Mouse (Mus musculus) hindbrain, embryonic 10.5 days (tissue): ENCODE results near the gene Mtch1. TPM values are rescaled to one million over a fixed set of nuclear protein-coding genes. Genes with fewer than 3 reads are reported as not detected.
"Not testable (repeated sequence)": the region's sequence is repeated elsewhere in the genome, so short reads cannot be mapped to it uniquely, and the experiment has no call there.

Experiments
- DNase-seq: peaks from one replicate; pipeline ENCODE4 v3.0.0-alpha.2; 2017; ENCODE audit warnings: low spot score
- H3K27ac ChIP-seq: fragments of 300-500 bp; sonication (generic); 2 replicates; pipeline ENCODE4 v1.5.1; 2016; ENCODE audit warnings: mild to moderate bottlenecking, moderate library complexity
- H3K27me3 ChIP-seq: fragments of 300-500 bp; sonication (generic); 2 replicates; pipeline ENCODE4 v1.6.1; 2016; ENCODE audit warnings: mild to moderate bottlenecking; ENCODE audit not compliant: poor library complexity, insufficient read depth, severe bottlenecking
- H3K36me3 ChIP-seq: fragments of 300-500 bp; sonication (generic); 2 replicates; pipeline ENCODE4 v1.6.1; 2016; ENCODE audit warnings: mild to moderate bottlenecking, moderate library complexity
- H3K4me1 ChIP-seq: fragments of 300-500 bp; sonication (generic); replicated peaks from 2 replicates; pipeline ENCODE4 v1.6.1; 2016; ENCODE audit warnings: mild to moderate bottlenecking
- H3K4me3 ChIP-seq: fragments of 300-500 bp; sonication (generic); 2 replicates; pipeline ENCODE4 v1.5.1; 2016; ENCODE audit warnings: mild to moderate bottlenecking, moderate library complexity
- H3K9me3 ChIP-seq: fragments of 300-500 bp; sonication (generic); 2 replicates; pipeline ENCODE4 v1.6.1; 2016; ENCODE audit warnings: mild to moderate bottlenecking, moderate library complexity
- WGBS: fragments of 180-500 bp; shearing (Covaris S2); methylation state at CpG from one replicate; pipeline ENCODE4 v1.1.7; 2016; 5-methylcytosine and 5-hydroxymethylcytosine counted together
- polyA plus RNA-seq: library from polyadenylated mRNA; unstranded; fragments of >200 nt; fragmentation: Nextera tagmentation; extraction: Ambion mirVana; gene quantifications from 2 replicates; pipeline ENCODE4 v1.2.1, GENCODE M21; 2016

Gene Mtch1
- 338 and 391 TPM in 2 replicates for polyA plus RNA-seq

DNA sequence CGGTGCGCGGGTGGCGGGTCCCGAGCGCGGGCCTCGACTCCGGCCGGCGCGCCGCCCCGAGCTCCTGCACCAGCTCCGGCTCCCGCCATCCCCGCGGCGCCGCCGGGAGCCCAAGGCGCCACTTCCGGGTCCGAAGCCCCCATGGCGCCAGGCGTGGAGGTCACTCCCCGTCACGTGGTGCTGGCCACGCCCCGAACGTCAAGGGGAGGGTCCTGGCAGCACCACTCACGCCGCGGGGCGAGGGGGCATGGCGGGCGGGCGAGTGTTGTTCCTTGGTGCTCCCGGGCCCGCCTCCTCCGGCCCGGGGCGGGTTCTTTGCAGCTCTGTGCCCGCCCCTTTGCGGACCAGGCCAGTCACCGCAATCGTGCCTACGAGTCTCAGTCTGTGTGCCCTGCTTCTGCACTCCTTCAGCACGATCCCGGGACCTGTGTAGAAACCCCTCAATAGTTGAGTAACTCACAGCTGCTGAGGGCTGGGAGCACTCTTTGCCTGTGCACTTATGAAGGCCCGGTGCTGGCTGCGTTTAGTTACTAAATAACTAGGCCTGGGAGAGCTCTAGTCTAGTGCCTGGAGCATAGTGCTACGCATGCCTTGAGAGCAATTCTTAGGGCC lies at the start of gene Mtch1:
Mtch1 (minus strand) TSS at position 290 of the 612 bp plus-strand sequence.
- Histone ChIP-seq H3K27me3 (no peaks in the 10 kb centered on the region), H3K4me3 (peak within 1 kb of the TSS; percentile 99), H3K36me3 (peaks cover 28% of the 10 kb centered on the region), H3K27ac (peak within 1 kb of the TSS; percentile 96), H3K9me3 (no peaks in the 10 kb centered on the region), H3K4me1 (peaks cover 35% of the 10 kb centered on the region)
- DNase-seq = peak; percentile 99
- under 1% methylated on average over 53 of the region's 53 CpGs for WGBS

DNA sequence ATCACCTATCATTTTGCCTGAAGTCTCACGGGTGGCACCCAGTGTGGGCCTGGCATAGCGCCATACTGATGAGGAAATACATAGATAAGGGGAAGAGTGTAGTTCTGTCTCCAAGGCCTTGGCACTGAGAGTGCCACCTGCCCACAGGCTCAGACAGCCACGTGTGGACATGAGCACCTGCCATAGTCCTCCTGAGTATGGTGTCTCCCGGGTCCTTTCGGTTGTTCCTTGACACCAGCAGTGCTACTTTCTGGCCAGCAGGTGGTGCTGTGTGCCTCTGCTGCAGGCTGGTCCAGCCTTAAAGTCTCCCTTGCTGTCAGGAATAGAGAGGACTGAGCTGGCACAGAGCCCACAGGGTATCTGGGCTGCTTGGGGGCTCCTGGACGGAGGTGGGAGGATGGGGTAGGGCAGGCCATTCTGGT lies 49.1 kb upstream of the Mtch1 start:
- H3K9me3 ChIP-seq = no peaks in the 10 kb centered on the region; the same call in 1 of the 2 replicates
- 0 out of 2 replicates have a peak overlapping the region, but pooled peaks have one; percentile 48 for H3K4me3 ChIP-seq
- peaks cover 53% of the 10 kb centered on the region for H3K4me1 ChIP-seq
- 22% methylated on average over 6 of the region's 6 CpGs for WGBS
- H3K27ac ChIP-seq = peak overlapping the region; percentile 90
- no peaks in the 10 kb centered on the region for H3K36me3 ChIP-seq
- H3K27me3 ChIP-seq = peaks cover 43% of the 10 kb centered on the region
- peak; percentile 86 for DNase-seq

DNA sequence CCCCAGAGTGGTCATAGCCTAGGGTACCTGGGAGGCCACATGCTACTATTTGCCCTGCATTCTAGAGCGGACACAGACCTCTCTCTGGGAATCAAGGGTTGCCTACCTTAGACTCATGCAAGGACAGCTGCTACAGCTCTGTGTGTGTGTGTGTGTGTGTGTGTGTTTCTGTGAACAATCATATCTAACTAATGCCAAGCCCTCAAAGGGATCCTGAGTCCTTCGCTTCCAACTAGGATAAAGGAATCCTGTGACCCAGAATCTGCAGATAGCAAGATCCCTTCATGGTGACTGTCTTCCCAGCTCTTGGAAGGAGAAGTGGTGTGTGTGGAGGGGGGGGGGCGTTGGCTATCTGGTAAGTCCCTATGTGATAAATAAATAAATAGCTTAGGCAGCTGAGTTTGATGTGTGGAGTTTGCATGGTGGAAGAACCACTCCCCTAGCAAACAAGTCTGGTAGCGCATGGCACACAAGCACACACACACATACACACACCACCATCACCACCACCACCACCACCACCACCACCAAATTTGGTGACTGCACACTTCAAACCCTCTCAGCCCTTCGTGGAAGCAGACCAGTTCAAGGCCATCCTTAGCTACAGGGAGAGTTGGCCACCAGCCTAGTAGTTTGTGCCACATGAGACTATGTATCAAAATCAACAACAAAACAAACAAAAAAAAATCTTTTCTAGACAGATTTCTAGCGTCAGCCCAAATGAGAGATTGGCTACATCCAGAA lies 48.5 kb upstream of the Mtch1 start:
- H3K36me3 ChIP-seq = no peaks in the 10 kb centered on the region
- H3K4me1 ChIP-seq = peaks cover 47% of the 10 kb centered on the region
- peaks cover 37% of the 10 kb centered on the region for H3K27me3 ChIP-seq
- H3K9me3 ChIP-seq = no peaks in the 10 kb centered on the region; the same call in 1 of the 2 replicates
- WGBS = 55% methylated on average over 6 of the region's 6 CpGs
- DNase-seq = no peak
- H3K4me3 ChIP-seq = no peak overlapping the region
- no peak overlapping the region for H3K27ac ChIP-seq

DNA sequence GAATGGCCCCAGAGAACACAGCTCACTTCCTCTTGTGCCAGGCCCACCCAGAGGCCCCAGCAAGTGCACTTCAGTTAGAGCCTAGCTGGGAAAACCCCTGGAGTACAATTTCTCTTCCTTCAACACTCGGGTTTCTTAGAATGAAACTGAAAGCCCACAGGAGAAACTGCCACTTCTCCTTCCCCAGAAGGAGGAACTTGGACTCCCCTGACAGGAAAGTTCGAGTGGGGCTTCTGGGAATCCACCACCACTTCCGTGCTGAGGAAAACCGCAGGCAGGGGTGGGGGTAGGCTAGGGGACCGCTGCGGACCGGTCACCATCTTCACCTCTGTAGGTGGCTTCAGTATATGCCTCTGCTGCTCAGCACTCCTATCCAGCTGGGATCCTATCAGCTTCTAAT lies 47.6 kb upstream of the Mtch1 start:
- Histone ChIP-seq H3K9me3 (no peaks in the 10 kb centered on the region; the same call in 1 of the 2 replicates), H3K27me3 (peaks cover 29% of the 10 kb centered on the region), H3K4me3 (no peak overlapping the region), H3K4me1 (peaks cover 41% of the 10 kb centered on the region), H3K27ac (no peak overlapping the region), H3K36me3 (no peaks in the 10 kb centered on the region)
- WGBS = 68% methylated on average over 7 of the region's 7 CpGs
- DNase-seq = no peak

DNA sequence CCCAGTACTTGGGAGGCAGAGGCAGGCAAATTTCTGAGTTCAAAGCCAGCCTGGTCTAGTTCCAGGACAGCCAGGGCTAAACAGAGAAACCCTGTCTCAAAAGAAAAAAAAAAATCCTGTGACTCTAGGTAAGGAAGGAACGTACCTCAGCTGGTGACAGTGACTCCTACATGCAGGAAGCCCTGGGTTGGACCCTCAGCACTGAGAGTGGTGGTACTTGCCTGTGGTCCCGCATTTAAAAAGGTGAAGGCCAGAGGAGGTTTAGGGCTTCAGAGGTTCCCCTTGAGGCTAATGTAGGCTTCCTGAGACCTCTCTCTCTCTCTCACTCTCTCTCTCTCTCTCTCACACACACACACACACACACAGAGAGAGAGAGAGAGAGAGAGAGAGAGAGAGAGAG lies 47.0 kb upstream of the Mtch1 start:
- WGBS = 78% methylated on average over 2 of the region's 2 CpGs
- peaks cover 25% of the 10 kb centered on the region for H3K27me3 ChIP-seq
- not testable (repeated sequence) for DNase-seq, H3K27ac ChIP-seq, H3K36me3 ChIP-seq, H3K9me3 ChIP-seq, H3K4me3 ChIP-seq
- peaks cover 35% of the 10 kb centered on the region for H3K4me1 ChIP-seq

DNA sequence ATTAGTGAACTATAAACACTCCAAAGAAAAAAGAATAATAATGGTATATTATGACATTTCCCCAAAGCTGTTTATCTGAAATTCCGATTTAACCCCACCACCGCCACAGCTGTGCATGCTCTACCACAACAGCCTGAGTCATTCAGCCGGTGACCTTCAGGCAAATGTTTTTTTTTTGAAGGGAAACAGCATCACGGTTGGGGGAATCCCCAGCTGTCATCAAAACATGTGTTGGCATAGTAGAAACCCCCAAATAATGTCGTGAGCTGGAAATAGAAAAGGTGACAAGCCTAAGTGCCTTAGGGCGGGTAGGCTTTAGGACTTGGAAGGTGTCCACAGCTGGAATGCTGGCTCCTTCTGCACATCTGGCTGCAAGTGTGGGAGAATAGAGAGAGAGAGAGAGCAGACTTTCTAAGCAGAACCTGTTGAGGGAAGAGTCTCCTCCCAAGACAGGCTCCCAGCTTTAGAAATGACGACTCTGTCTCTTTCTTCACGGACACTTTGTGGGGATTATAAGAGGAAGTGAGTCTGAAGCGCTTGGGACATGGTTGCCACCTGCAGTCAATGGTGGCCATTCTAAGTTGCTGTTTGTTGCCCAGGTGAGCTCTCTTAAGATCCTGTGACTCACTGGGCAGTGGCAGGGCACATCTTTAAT lies 46.5 kb upstream of the Mtch1 start:
- Histone ChIP-seq H3K4me3 (no peak overlapping the region), H3K9me3 (no peaks in the 10 kb centered on the region; the same call in 1 of the 2 replicates), H3K27me3 (peaks cover 20% of the 10 kb centered on the region), H3K4me1 (peaks cover 30% of the 10 kb centered on the region), H3K36me3 (no peaks in the 10 kb centered on the region), H3K27ac (no peak overlapping the region)
- DNase-seq = no peak
- 69% methylated on average over 9 of the region's 9 CpGs for WGBS

DNA sequence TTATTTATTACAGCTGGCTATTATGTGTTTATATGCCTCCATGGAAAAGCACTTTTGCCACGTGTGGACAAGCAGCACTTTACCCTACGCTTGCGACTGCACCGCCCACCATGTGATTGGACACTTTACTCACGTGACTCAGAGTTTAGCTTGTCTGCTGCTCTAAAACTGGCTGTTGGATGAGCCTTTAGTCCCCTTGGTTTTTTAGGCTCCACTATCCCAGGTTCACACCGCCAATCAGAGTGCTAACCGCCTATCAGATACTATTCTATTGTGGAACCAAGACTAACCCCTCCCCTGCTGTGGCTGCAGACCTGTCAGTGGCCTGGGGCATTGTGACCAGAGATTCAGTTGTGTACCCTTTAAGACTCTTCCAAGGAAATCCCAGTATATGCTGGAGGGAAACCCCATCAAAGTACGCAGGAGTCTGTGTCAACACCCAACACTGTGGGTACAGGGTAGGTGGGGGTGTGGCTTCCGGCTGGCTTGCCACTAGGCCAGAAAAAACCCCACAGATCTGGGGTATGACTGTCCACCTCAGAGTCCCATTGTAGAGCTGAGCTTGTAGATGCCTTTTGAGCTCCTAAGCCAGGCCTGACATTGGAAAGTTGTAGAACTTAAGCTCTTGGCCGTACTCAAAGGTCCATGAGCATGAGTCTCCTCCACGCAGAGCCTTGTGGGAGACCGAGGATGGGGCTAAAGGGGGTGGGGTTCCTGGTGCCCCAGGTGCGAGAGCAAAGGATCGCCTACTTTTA lies 45.8 kb upstream of the Mtch1 start:
- Histone ChIP-seq H3K9me3 (no peaks in the 10 kb centered on the region; the same call in 1 of the 2 replicates), H3K36me3 (no peaks in the 10 kb centered on the region), H3K27ac (no peak overlapping the region), H3K4me3 (no peak overlapping the region), H3K27me3 (peaks cover 13% of the 10 kb centered on the region), H3K4me1 (peaks cover 23% of the 10 kb centered on the region)
- no peak for DNase-seq
- 65% methylated on average over 14 of the region's 14 CpGs for WGBS

DNA sequence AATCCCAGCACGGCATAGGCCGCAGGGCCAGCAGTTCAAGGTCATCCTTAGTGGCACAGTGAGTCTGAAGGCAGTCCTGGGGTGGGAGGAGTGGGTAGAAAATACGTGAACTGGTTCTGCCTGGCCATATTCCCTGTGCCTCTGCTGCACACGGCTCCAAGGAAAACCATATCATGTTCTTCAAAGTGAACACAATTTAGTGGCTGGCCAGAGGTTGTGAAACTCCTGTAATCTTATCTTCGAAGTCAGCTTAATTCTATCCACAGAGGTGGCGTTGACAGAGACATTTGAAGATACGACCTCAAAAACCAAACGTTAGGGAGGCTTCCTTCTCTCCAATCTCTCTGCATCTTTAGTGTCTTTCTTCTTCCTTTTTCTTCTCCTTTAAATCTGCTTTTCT lies 43.5 kb upstream of the Mtch1 start:
- no peaks in the 10 kb centered on the region; the same call in 1 of the 2 replicates for H3K9me3 ChIP-seq
- 86% methylated on average over 8 of the region's 8 CpGs for WGBS
- DNase-seq = no peak
- H3K4me1 ChIP-seq = peaks cover 4% of the 10 kb centered on the region; the same call in 1 of the 2 replicates
- no peak overlapping the region for H3K4me3 ChIP-seq
- H3K27ac ChIP-seq = no peak overlapping the region
- H3K27me3 ChIP-seq = peaks cover 10% of the 10 kb centered on the region
- no peaks in the 10 kb centered on the region for H3K36me3 ChIP-seq

DNA sequence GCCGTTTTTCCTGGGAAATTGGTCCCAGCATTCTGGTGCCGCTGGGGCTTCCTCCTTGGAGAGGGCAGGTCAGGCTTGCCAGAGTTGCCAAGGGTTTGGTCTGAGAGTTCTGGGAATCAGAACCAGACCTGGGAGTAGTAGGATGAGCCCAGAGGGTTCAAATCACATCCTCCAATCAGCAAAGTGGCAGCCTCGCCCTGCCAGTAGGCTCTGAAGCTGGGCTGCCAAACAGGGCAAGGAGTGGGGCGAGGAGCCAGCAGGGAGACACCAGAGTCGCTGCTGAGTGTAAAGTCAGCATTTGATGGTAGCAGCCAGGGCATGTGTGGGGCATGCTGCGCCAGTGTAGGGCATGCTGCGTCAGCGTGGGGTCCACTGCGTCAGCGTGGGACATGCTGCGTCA lies 41.2 kb upstream of the Mtch1 start:
- H3K27ac ChIP-seq = peak overlapping the region; percentile 35; the same call in 1 of the 2 replicates
- no peaks in the 10 kb centered on the region for H3K36me3 ChIP-seq
- no peaks in the 10 kb centered on the region; the same call in 1 of the 2 replicates for H3K9me3 ChIP-seq
- no peaks in the 10 kb centered on the region for H3K27me3 ChIP-seq
- DNase-seq = no peak
- WGBS = 81% methylated on average over 11 of the region's 11 CpGs
- H3K4me1 ChIP-seq = peaks cover 11% of the 10 kb centered on the region
- no peak overlapping the region for H3K4me3 ChIP-seq

DNA sequence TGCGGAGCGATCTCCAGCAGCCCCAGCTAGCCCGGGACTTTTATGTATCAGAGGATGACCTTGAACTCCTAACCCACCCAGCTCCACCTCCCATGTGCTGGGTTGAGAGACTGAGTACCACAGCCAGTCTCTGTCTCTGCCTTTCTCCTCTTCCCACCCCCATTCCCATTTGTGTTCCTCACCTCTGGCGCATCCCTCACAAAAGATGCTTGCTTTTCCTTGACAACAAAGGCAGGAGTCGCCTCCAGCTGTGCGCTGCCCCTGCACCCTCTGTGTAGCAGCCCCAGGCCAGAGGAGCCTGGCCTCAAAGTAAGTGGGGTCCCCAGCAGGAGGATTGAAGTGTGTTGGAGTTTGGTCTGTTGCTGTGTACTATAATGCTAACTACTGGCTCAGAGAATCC lies 38.0 kb upstream of the Mtch1 start:
- Histone ChIP-seq H3K9me3 (no peaks in the 10 kb centered on the region), H3K4me3 (no peak overlapping the region), H3K27me3 (no peaks in the 10 kb centered on the region), H3K4me1 (peaks cover 6% of the 10 kb centered on the region; the same call in 1 of the 2 replicates), H3K27ac (no peak overlapping the region), H3K36me3 (no peaks in the 10 kb centered on the region)
- no peak for DNase-seq
- WGBS = 24% methylated on average over 6 of the region's 6 CpGs

DNA sequence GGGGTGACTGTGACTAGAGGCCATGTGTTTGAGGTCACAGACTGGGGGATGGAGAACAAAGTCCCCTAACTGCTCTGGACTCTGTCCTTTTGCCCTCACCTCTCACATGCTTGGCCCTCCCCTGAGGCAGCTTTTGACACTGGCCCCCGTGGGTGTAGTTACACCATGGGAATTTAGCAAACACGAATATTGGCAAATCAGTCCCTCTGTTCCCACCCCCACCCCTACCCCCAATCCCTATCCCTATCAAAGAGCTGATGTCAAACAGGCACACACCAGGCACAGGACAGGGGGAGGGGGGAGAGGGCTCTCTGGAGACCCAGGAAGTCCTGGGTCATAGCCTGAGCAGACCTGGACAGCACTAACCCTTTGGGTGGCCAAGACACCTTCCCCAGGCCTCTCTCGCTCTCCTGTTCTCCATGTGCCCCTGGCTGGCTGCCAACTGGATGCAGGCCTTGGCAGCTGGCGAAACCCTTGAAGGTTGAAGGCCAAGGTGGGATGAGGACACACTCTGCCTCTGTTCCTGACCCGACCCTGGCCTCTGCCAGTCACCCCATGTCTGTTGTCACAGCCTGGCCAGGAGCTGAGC lies 37.2 kb upstream of the Mtch1 start:
- no peak for DNase-seq
- peaks cover 6% of the 10 kb centered on the region; the same call in 1 of the 2 replicates for H3K4me1 ChIP-seq
- H3K9me3 ChIP-seq = no peaks in the 10 kb centered on the region
- H3K36me3 ChIP-seq = no peaks in the 10 kb centered on the region
- no peaks in the 10 kb centered on the region for H3K27me3 ChIP-seq
- H3K27ac ChIP-seq = no peak overlapping the region
- H3K4me3 ChIP-seq = no peak overlapping the region
- 57% methylated on average over 5 of the region's 5 CpGs for WGBS

DNA sequence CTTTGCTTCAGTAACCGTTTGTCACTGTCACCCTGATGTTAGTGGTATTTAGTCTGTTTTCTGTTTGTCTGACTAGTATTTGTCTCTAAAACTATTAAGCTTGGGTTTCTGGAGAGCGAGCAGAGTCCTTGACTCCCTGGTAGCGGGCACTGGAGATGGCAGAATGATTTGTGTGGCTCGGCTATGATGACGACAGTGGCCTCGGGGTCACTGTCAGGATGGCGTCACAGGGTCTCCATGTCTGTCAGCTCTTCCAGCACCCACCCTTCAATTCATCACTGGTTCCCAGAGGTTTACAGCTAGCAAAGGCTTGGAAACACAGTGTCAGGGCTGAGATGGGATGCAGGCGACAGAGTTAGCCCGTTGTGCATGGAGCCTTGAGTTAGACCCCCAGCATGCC lies 36.2 kb upstream of the Mtch1 start:
- DNase-seq = no peak
- 81% methylated on average over 9 of the region's 9 CpGs for WGBS
- no peaks in the 10 kb centered on the region for H3K9me3 ChIP-seq

More for the DNA sequence above, 36.2 kb upstream of the Mtch1 start:
- peaks cover 6% of the 10 kb centered on the region; the same call in 1 of the 2 replicates for H3K4me1 ChIP-seq
- H3K4me3 ChIP-seq = no peak overlapping the region
- no peaks in the 10 kb centered on the region for H3K27me3 ChIP-seq
- no peaks in the 10 kb centered on the region for H3K36me3 ChIP-seq
- no peak overlapping the region for H3K27ac ChIP-seq
